Mouse (Mus musculus) erythroid progenitor cell, adult 5-6 weeks (primary cell): ENCODE data around the gene Tgfbr3. TPM values are rescaled to one million over a fixed set of nuclear protein-coding genes. Genes with fewer than 3 reads are reported as not detected.

ENCODE experiments used
- ATAC-seq: replicated peaks from 2 replicates; pipeline ENCODE4 v1.8.0; 2016; ENCODE audit warnings: moderate number of reproducible peaks, mild to moderate bottlenecking, moderate TSS enrichment, inconsistent platforms; ENCODE audit not compliant: poor library complexity, low FRiP score, severe bottlenecking
- total RNA-seq, 2 experiments: library from RNA; stranded (forward) in 1 of 2; stranded (reverse) in 1 of 2; fragments of 150-400 nt in 1 of 2; fragments of 186-747, 209-891 nt in 1 of 2; gene quantifications; 2 replicates each; pipeline versions ENCODE4 v1.2.3 to v1.2.4; 2015 to 2017; ENCODE audit warnings: low replicate concordance in 2 of 2

Gene Tgfbr3
- total RNA-seq, 2 experiments from 2014 or later: 4.7 to 5.4 TPM

GRCm38 (mm10) chr5:107067531-107067930 is 221.9 kb downstream of the Tgfbr3 start:
- ATAC-seq: no peak

- ATAC-seq: no peak
Observed at GRCm38 (mm10) chr5:107064922-107065321, 224.5 kb downstream of the Tgfbr3 start.

- no peak for ATAC-seq
Observed at GRCm38 (mm10) chr5:107062229-107062852, 227.1 kb downstream of the Tgfbr3 start.

- no peak for ATAC-seq
Observed at GRCm38 (mm10) chr5:107059514-107059913, 229.9 kb downstream of the Tgfbr3 start.

GRCm38 (mm10) chr5:107058642-107059041 is 230.8 kb downstream of the Tgfbr3 start:
- ATAC-seq: no peak

Other genes starting within 250 kb of the Tgfbr3 start
- gene Brdt, start 41.5 kb upstream of the Tgfbr3 start, total RNA-seq (2015; ENCODE audit: low replicate concordance): not detected in 2 replicates
- gene Brdt, start 41.5 kb upstream of the Tgfbr3 start, total RNA-seq (2017; ENCODE audit: low replicate concordance): not detected in 2 replicates
- not detected in 2 replicates for gene Ephx4, start 113.1 kb upstream of the Tgfbr3 start, total RNA-seq (2015; ENCODE audit: low replicate concordance)
- not detected in 2 replicates for gene Ephx4, start 113.1 kb upstream of the Tgfbr3 start, total RNA-seq (2017; ENCODE audit: low replicate concordance)
- gene Lpcat2b, start 141.9 kb upstream of the Tgfbr3 start, total RNA-seq (2015; ENCODE audit: low replicate concordance): not detected in 2 replicates
- 0.45 TPM in 1 of 2 replicates, not detected in the other for gene Lpcat2b, start 141.9 kb upstream of the Tgfbr3 start, total RNA-seq (2017; ENCODE audit: low replicate concordance)
- 4.7 and 11.3 TPM in 2 replicates for gene Btbd8, start 148.4 kb upstream of the Tgfbr3 start, total RNA-seq (2015; ENCODE audit: low replicate concordance)
- gene Btbd8, start 148.4 kb upstream of the Tgfbr3 start, total RNA-seq (2017; ENCODE audit: low replicate concordance): 6.4 and 8.7 TPM in 2 replicates
- not detected in 2 replicates for gene Gm42669, start 218.0 kb upstream of the Tgfbr3 start, total RNA-seq (2015; ENCODE audit: low replicate concordance)
- gene Gm42669, start 218.0 kb upstream of the Tgfbr3 start, total RNA-seq (2017; ENCODE audit: low replicate concordance): 0.08 and 0.39 TPM in 2 replicates
- gene 1700028K03Rik, start 245.1 kb upstream of the Tgfbr3 start, total RNA-seq (2015; ENCODE audit: low replicate concordance): not detected in 2 replicates
- gene 1700028K03Rik, start 245.1 kb upstream of the Tgfbr3 start, total RNA-seq (2017; ENCODE audit: low replicate concordance): 0.51 and 0.68 TPM in 2 replicates